Mouse (Mus musculus): ENCODE data around the gene Adam21. TPM values are rescaled to one million over a fixed set of nuclear protein-coding genes. Genes with fewer than 3 reads are reported as not detected.
A peak's percentile ranks its signal among the peaks of the same experiment; 100 is the strongest.
"Not testable (repeated sequence)": the region's sequence is repeated elsewhere in the genome, so short reads cannot be mapped to it uniquely, and the experiment has no call there.

Gene Adam21
- polyA plus RNA-seq, 1 experiment: 0.47 TPM

- H3K27ac ChIP-seq (ENCODE audit: insufficient read depth, low read length): no peak overlapping the region
- no peak for TF ChIP-seq CTCF (IDR thresholded peaks at IDR 0.05; ENCODE audit: borderline replicate concordance, insufficient read depth, low read length)
- no peak for TF ChIP-seq POLR2A (IDR thresholded peaks at IDR 0.05; ENCODE audit: low read depth, low read length)
- no peaks in the 10 kb centered on the region for H3K4me1 ChIP-seq (ENCODE audit: control insufficient read depth, insufficient read depth, low read length)
- no peak overlapping the region for H3K4me3 ChIP-seq (ENCODE audit: insufficient read depth, low read length)
Observed at GRCm38 (mm10) chr12:81549286-81549685, 19.0 kb downstream of the Adam21 start.

GRCm38 (mm10) chr12:81547163-81547562, 21.1 kb downstream of the Adam21 start:
- Histone ChIP-seq H3K27ac (ENCODE audit: insufficient read depth, low read length) (no peak overlapping the region), H3K4me1 (ENCODE audit: control insufficient read depth, insufficient read depth, low read length) (no peaks in the 10 kb centered on the region), H3K4me3 (ENCODE audit: insufficient read depth, low read length) (no peak overlapping the region)
- TF ChIP-seq CTCF (IDR thresholded peaks at IDR 0.05; ENCODE audit: borderline replicate concordance, insufficient read depth, low read length): no peak
- no peak for TF ChIP-seq POLR2A (IDR thresholded peaks at IDR 0.05; ENCODE audit: low read depth, low read length)

GRCm38 (mm10) chr12:81533029-81533419, 35.2 kb downstream of the Adam21 start:
- Histone ChIP-seq H3K4me3 (ENCODE audit: insufficient read depth, low read length) (peak overlapping the region; percentile 90; the same call in 1 of the 2 replicates), H3K27ac (ENCODE audit: insufficient read depth, low read length) (no peak overlapping the region), H3K4me1 (ENCODE audit: control insufficient read depth, insufficient read depth, low read length) (no peaks in the 10 kb centered on the region; the same call in 1 of the 2 replicates)
- no peak for TF ChIP-seq POLR2A (IDR thresholded peaks at IDR 0.05; ENCODE audit: low read depth, low read length)
- no peak for TF ChIP-seq CTCF (IDR thresholded peaks at IDR 0.05; ENCODE audit: borderline replicate concordance, insufficient read depth, low read length)

- Histone ChIP-seq H3K4me3 (ENCODE audit: insufficient read depth, low read length) (peak within 1 kb of the TSS; percentile 90), H3K27ac (ENCODE audit: insufficient read depth, low read length) (no peak within 1 kb of the TSS), H3K4me1 (ENCODE audit: control insufficient read depth, insufficient read depth, low read length) (no peaks in the 10 kb centered on the region; the same call in 1 of the 2 replicates)
- TF ChIP-seq CTCF (IDR thresholded peaks at IDR 0.05; ENCODE audit: borderline replicate concordance, insufficient read depth, low read length): no peak
- TF ChIP-seq POLR2A (IDR thresholded peaks at IDR 0.05; ENCODE audit: low read depth, low read length): peak; percentile 81
Observed at GRCm38 (mm10) chr12:81532316-81533028, 35.8 kb downstream of the Adam21 start, which contains the start of the genes Gm20498 and Synj2bp. Gene Gm20498, minus strand, starts transcription at chr12:81532905. Gene Synj2bp, minus strand, starts transcription at chr12:81532911.

- H3K27ac ChIP-seq (ENCODE audit: insufficient read depth, low read length); H3K4me3 ChIP-seq (ENCODE audit: insufficient read depth, low read length); H3K4me1 ChIP-seq (ENCODE audit: control insufficient read depth, insufficient read depth, low read length): not testable (repeated sequence)
Observed at GRCm38 (mm10) chr12:81530587-81530986, 37.7 kb downstream of the Adam21 start.

Other genes starting within 250 kb of the Adam21 start
- 0.23 and 0.62 TPM in 2 replicates for gene Slc8a3, start 235.3 kb downstream of the Adam21 start, polyA plus RNA-seq (2011; ENCODE audit: insufficient read length, low read depth, missing spikeins)
- gene Gm4787, start 189.0 kb downstream of the Adam21 start, polyA plus RNA-seq (2011; ENCODE audit: insufficient read length, low read depth, missing spikeins): 1.0 and 1.7 TPM in 2 replicates
- 1.1 and 1.5 TPM in 2 replicates for gene Adam4, start 146.5 kb downstream of the Adam21 start, polyA plus RNA-seq (2011; ENCODE audit: insufficient read length, low read depth, missing spikeins)
- gene Cox16, start 83.3 kb downstream of the Adam21 start, polyA plus RNA-seq (2011; ENCODE audit: insufficient read length, low read depth, missing spikeins): 61.4 and 68.8 TPM in 2 replicates
- 11.9 and 12.7 TPM in 2 replicates for gene Gm20498, start 35.6 kb downstream of the Adam21 start, polyA plus RNA-seq (2011; ENCODE audit: insufficient read length, low read depth, missing spikeins)
- gene Synj2bp, start 35.6 kb downstream of the Adam21 start, polyA plus RNA-seq (2011; ENCODE audit: insufficient read length, low read depth, missing spikeins): 35.7 and 38.6 TPM in 2 replicates
- gene Med6, start 26.5 kb upstream of the Adam21 start, polyA plus RNA-seq (2011; ENCODE audit: insufficient read length, low read depth, missing spikeins): 60.3 and 64.0 TPM in 2 replicates
- gene Ttc9, start 62.8 kb upstream of the Adam21 start, polyA plus RNA-seq (2011; ENCODE audit: insufficient read length, low read depth, missing spikeins): 13.0 and 28.3 TPM in 2 replicates
- gene Map3k9, start 212.7 kb upstream of the Adam21 start, polyA plus RNA-seq (2011; ENCODE audit: insufficient read length, low read depth, missing spikeins): 0.23 and 0.42 TPM in 2 replicates

Measured in embryonic fibroblast, embryonic 13.5 days (primary cell).